Mouse (Mus musculus): ENCODE measurements around the gene Atp1b2. TPM values are rescaled to one million over a fixed set of nuclear protein-coding genes. Genes with fewer than 3 reads are reported as not detected.

Gene Atp1b2
- total RNA-seq, 1 experiment from 2014 or later, result not detected

GRCm38 (mm10) chr11:69558756-69559155 is 47.0 kb downstream of the Atp1b2 start:
- ATAC-seq (replicated peaks; ENCODE audit: insufficient number of reproducible peaks, low FRiP score, low TSS enrichment, poor library complexity, severe bottlenecking), result no peak

GRCm38 (mm10) chr11:69557381-69557958 is 48.3 kb downstream of the Atp1b2 start:
- no peak for ATAC-seq (replicated peaks; ENCODE audit: insufficient number of reproducible peaks, low FRiP score, low TSS enrichment, poor library complexity, severe bottlenecking)

- ATAC-seq (replicated peaks; ENCODE audit: insufficient number of reproducible peaks, low FRiP score, low TSS enrichment, poor library complexity, severe bottlenecking), result peak; percentile 33; the same call in 1 of the 2 replicates
These were observed 51.1 kb downstream of the Atp1b2 start for GRCm38 (mm10) chr11:69554539-69555140.

- no peak for ATAC-seq (replicated peaks; ENCODE audit: insufficient number of reproducible peaks, low FRiP score, low TSS enrichment, poor library complexity, severe bottlenecking)
These were observed 52.4 kb downstream of the Atp1b2 start for GRCm38 (mm10) chr11:69553341-69553721.

- ATAC-seq (replicated peaks; ENCODE audit: insufficient number of reproducible peaks, low FRiP score, low TSS enrichment, poor library complexity, severe bottlenecking), result no peak
These were observed 53.0 kb downstream of the Atp1b2 start for GRCm38 (mm10) chr11:69552622-69553340.

- ATAC-seq (replicated peaks; ENCODE audit: insufficient number of reproducible peaks, low FRiP score, low TSS enrichment, poor library complexity, severe bottlenecking), result no peak
These were observed 54.4 kb downstream of the Atp1b2 start for GRCm38 (mm10) chr11:69551310-69551709.

Other genes starting within 250 kb of the Atp1b2 start
- 76.7 to 192 TPM (median 86.2 TPM) in 3 replicates for gene Chd3, start 236.5 kb downstream of the Atp1b2 start, total RNA-seq (2017)
- 51.4 to 93.3 TPM (median 54.6 TPM) in 3 replicates for gene Naa38, start 210.5 kb downstream of the Atp1b2 start, total RNA-seq (2017)
- 19.2 to 55.3 TPM (median 20.9 TPM) in 3 replicates for gene Cyb5d1, start 210.3 kb downstream of the Atp1b2 start, total RNA-seq (2017)
- 3.1 to 3.8 TPM in 2 of 3 replicates, not detected in the other for gene Tmem88, start 207.7 kb downstream of the Atp1b2 start, total RNA-seq (2017)
- gene Kdm6b, start 192.3 kb downstream of the Atp1b2 start, total RNA-seq (2017), result 14.3 to 27.5 TPM (median 16.8 TPM) in 3 replicates
- gene Dnah2, start 56.8 kb downstream of the Atp1b2 start, total RNA-seq (2017), result 1.4 to 6.4 TPM (median 4.7 TPM) in 3 replicates
- gene Efnb3, start 45.7 kb downstream of the Atp1b2 start, total RNA-seq (2017), result 0.49 to 0.96 TPM in 2 of 3 replicates, not detected in the other
- gene Wrap53, start 25.7 kb downstream of the Atp1b2 start, total RNA-seq (2017), result 2.8 to 9.4 TPM (median 3.8 TPM) in 3 replicates
- 11.9 to 26.9 TPM (median 24.5 TPM) in 3 replicates for gene Trp53, start 25.6 kb downstream of the Atp1b2 start, total RNA-seq (2017)
- gene Shbg, start 12.0 kb upstream of the Atp1b2 start, total RNA-seq (2017), result not detected in 3 replicates
- gene Sat2, start 16.1 kb upstream of the Atp1b2 start, total RNA-seq (2017), result 0.67 TPM in 1 of 3 replicates, not detected in the others
- gene Fxr2, start 27.0 kb upstream of the Atp1b2 start, total RNA-seq (2017), result 64.6 to 83.5 TPM (median 67.9 TPM) in 3 replicates
- 4.1 to 8.2 TPM in 2 of 3 replicates, not detected in the other for gene Sox15, start 49.4 kb upstream of the Atp1b2 start, total RNA-seq (2017)
- gene Mpdu1, start 56.7 kb upstream of the Atp1b2 start, total RNA-seq (2017), result 32.9 to 56.3 TPM (median 49.2 TPM) in 3 replicates
- 203 to 221 TPM (median 207 TPM) in 3 replicates for gene Cd68, start 60.2 kb upstream of the Atp1b2 start, total RNA-seq (2017)
- 597 to 694 TPM (median 633 TPM) in 3 replicates for gene Eif4a1, start 66.5 kb upstream of the Atp1b2 start, total RNA-seq (2017)
- gene Senp3, start 76.1 kb upstream of the Atp1b2 start, total RNA-seq (2017), result 67.5 to 144 TPM (median 118 TPM) in 3 replicates
- 40.3 to 90.5 TPM (median 78.8 TPM) in 3 replicates for gene Tnfsf13, start 79.8 kb upstream of the Atp1b2 start, total RNA-seq (2017)
- gene Tnfsf12, start 89.9 kb upstream of the Atp1b2 start, total RNA-seq (2017), result 2.5 to 23.1 TPM (median 10.7 TPM) in 3 replicates
- 23.9 to 50.5 TPM (median 24.3 TPM) in 3 replicates for gene Tnfsfm13, start 90.2 kb upstream of the Atp1b2 start, total RNA-seq (2017)
- 21.5 to 120 TPM (median 48.7 TPM) in 3 replicates for gene Polr2a, start 152.7 kb upstream of the Atp1b2 start, total RNA-seq (2017)
- gene Slc35g3, start 156.0 kb upstream of the Atp1b2 start, total RNA-seq (2017), result not detected in 3 replicates
- gene Zbtb4, start 160.0 kb upstream of the Atp1b2 start, total RNA-seq (2017), result 6.6 to 23.7 TPM (median 7.7 TPM) in 3 replicates
- 2.3 to 5.8 TPM (median 2.7 TPM) in 3 replicates for gene Chrnb1, start 190.0 kb upstream of the Atp1b2 start, total RNA-seq (2017)
- gene Fgf11, start 195.9 kb upstream of the Atp1b2 start, total RNA-seq (2017), result 0.64 TPM in 1 of 3 replicates, not detected in the others
- not detected in 3 replicates for gene Tmem102, start 199.7 kb upstream of the Atp1b2 start, total RNA-seq (2017)
- not detected in 3 replicates for gene Gm39566, start 209.4 kb upstream of the Atp1b2 start, total RNA-seq (2017)
- 0.29 TPM in 1 of 3 replicates, not detected in the others for gene Spem2, start 212.5 kb upstream of the Atp1b2 start, total RNA-seq (2017)
- gene Spem1, start 216.2 kb upstream of the Atp1b2 start, total RNA-seq (2017), result not detected in 3 replicates
- gene Nlgn2, start 231.8 kb upstream of the Atp1b2 start, total RNA-seq (2017), result 0.10 to 0.29 TPM (median 0.11 TPM) in 3 replicates
- 35.3 to 85.7 TPM (median 75.7 TPM) in 3 replicates for gene Tmem256, start 232.6 kb upstream of the Atp1b2 start, total RNA-seq (2017)
- gene Plscr3, start 240.4 kb upstream of the Atp1b2 start, total RNA-seq (2017), result 0.53 to 3.8 TPM (median 2.8 TPM) in 3 replicates

Measured in monocyte, adult 5-6 weeks (primary cell).